Mouse (Mus musculus) cerebellum, adult 2 months (tissue): Measurements from ENCODE around the gene Mpp3.

ENCODE experiments used
- CTCF ChIP-seq: fragments of 200-500 bp; IDR thresholded peaks from 2 replicates; pipeline ENCODE4 v1.5.1; 2011; ENCODE audit warnings: low read depth, mild to moderate bottlenecking, control low read depth, low read length, moderate library complexity, borderline replicate concordance; ENCODE audit not compliant: insufficient read depth
- POLR2A ChIP-seq: fragments of 200-500 bp; IDR thresholded peaks from 2 replicates; pipeline ENCODE4 v1.6.1; 2011; ENCODE audit warnings: low read length, control low read depth, borderline replicate concordance; ENCODE audit not compliant: insufficient read depth

DNA sequence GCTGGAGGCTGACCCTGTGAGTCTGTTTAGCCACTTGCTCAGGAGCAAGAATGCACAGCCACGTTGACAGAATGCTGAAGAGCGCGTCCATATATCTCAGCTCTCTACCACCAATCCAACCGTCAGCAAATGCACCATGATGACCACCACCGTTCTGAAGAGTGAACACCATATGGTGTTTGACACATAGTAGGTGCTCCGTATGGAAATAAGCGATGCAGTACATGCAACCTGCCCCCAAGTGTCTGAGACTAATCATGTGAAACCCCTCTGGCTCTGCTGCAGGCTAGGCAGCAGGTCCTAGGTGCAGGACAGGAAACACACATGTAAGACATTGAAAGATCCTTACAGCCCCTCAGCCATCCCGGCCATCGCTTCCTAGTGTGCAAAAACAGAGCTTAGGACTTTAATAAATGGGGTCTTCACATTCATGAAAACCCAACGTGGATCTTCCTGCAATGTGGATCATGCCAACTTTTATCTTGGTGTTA, 44.8 kb downstream of the Mpp3 start:
- TF ChIP-seq POLR2A (no peak), CTCF (no peak)
